Mouse (Mus musculus) thymus, postnatal 0 days (tissue): ENCODE data around the gene Trim11. TPM values are rescaled to one million over a fixed set of nuclear protein-coding genes. Genes with fewer than 3 reads are reported as not detected.

Experiments
- DNase-seq: peaks from one replicate; pipeline ENCODE4 v3.0.0-alpha.2; 2015; ENCODE audit warnings: low spot score
- polyA plus RNA-seq: library from polyadenylated mRNA; unstranded; fragments of >200 nt; fragmentation: Nextera tagmentation; extraction: Ambion mirVana; gene quantifications from 2 replicates; pipeline ENCODE4 v1.2.1, GENCODE M21; 2015

The Trim11 gene
- polyA plus RNA-seq, 1 experiment from 2014 or later: 54.0 TPM

GRCm38 (mm10) chr11:58955143-58955867, 22.6 kb upstream of the Trim11 start:
- peak; percentile 48 for DNase-seq

- DNase-seq: no peak
Observed at GRCm38 (mm10) chr11:58955868-58956257, 22.0 kb upstream of the Trim11 start.

GRCm38 (mm10) chr11:58957226-58957914, 20.5 kb upstream of the Trim11 start:
- DNase-seq: no peak

GRCm38 (mm10) chr11:58958536-58958935, 19.4 kb upstream of the Trim11 start:
- no peak for DNase-seq

GRCm38 (mm10) chr11:58959186-58959825, 18.6 kb upstream of the Trim11 start:
- no peak for DNase-seq

- peak; percentile 77 for DNase-seq
Observed at GRCm38 (mm10) chr11:58959921-58960465, 17.9 kb upstream of the Trim11 start.

GRCm38 (mm10) chr11:58961364-58962177, 16.3 kb upstream of the Trim11 start:
- DNase-seq: no peak

- DNase-seq: no peak
Observed at GRCm38 (mm10) chr11:58963543-58963942, 14.3 kb upstream of the Trim11 start.

GRCm38 (mm10) chr11:58964216-58964615, 13.7 kb upstream of the Trim11 start:
- no peak for DNase-seq

GRCm38 (mm10) chr11:58965001-58965760, 12.7 kb upstream of the Trim11 start:
- DNase-seq: no peak

GRCm38 (mm10) chr11:58967346-58967745, 10.5 kb upstream of the Trim11 start:
- peak; percentile 60 for DNase-seq

GRCm38 (mm10) chr11:58968551-58968950, 9.3 kb upstream of the Trim11 start:
- DNase-seq: no peak

- DNase-seq: no peak
Observed at GRCm38 (mm10) chr11:58969027-58969426, 8.9 kb upstream of the Trim11 start.

GRCm38 (mm10) chr11:58969659-58970058, 8.2 kb upstream of the Trim11 start:
- no peak for DNase-seq

- DNase-seq: no peak
Observed at GRCm38 (mm10) chr11:58970831-58971530, 6.9 kb upstream of the Trim11 start.

GRCm38 (mm10) chr11:58971796-58972195, 6.1 kb upstream of the Trim11 start:
- no peak for DNase-seq

- no peak for DNase-seq
Observed at GRCm38 (mm10) chr11:58974414-58974813, 3.5 kb upstream of the Trim11 start.

GRCm38 (mm10) chr11:58977150-58977549, 743 bp upstream of the Trim11 start:
- peak; percentile 30 for DNase-seq

- DNase-seq: no peak
Observed at GRCm38 (mm10) chr11:58977607-58978026, 276 bp upstream of the Trim11 start.

GRCm38 (mm10) chr11:58978706-58979030, 775 bp downstream of the Trim11 start:
- DNase-seq: no peak
